Mouse (Mus musculus): ENCODE measurements around the gene Uncx.

Gene Uncx

GRCm38 (mm10) chr5:139543650-139544270 lies 466 bp downstream of the Uncx start:
- DNase-seq, result peak; percentile 94 to 96

- DNase-seq, result peak; percentile 82 to 84
These were observed 1.2 kb downstream of the Uncx start for GRCm38 (mm10) chr5:139544271-139545135.

- peak; percentile 46 to 60 for DNase-seq
These were observed 1.9 kb downstream of the Uncx start for GRCm38 (mm10) chr5:139545221-139545620.

GRCm38 (mm10) chr5:139545673-139546335 lies 2.5 kb downstream of the Uncx start:
- peak; percentile 56 to 63 for DNase-seq

- peak in 1 of 2 experiments; percentile 71 for DNase-seq
These were observed 3.1 kb downstream of the Uncx start for GRCm38 (mm10) chr5:139546336-139546770.

GRCm38 (mm10) chr5:139546771-139547420 lies 3.6 kb downstream of the Uncx start:
- DNase-seq, result peak; percentile 63 to 80

- peak; percentile 60 to 75 for DNase-seq
These were observed 4.2 kb downstream of the Uncx start for GRCm38 (mm10) chr5:139547421-139547931.

GRCm38 (mm10) chr5:139553446-139554273 lies 10.4 kb downstream of the Uncx start:
- DNase-seq, result peak; percentile 52 to 56

GRCm38 (mm10) chr5:139554478-139555335 lies 11.4 kb downstream of the Uncx start:
- peak; percentile 38 to 43 for DNase-seq

- DNase-seq, result no peak
These were observed 12.3 kb downstream of the Uncx start for GRCm38 (mm10) chr5:139555476-139556115.

GRCm38 (mm10) chr5:139556116-139556678 lies 12.9 kb downstream of the Uncx start:
- DNase-seq, result no peak

- DNase-seq, result no peak
These were observed 13.8 kb downstream of the Uncx start for GRCm38 (mm10) chr5:139557079-139557478.

GRCm38 (mm10) chr5:139557531-139558467 lies 14.5 kb downstream of the Uncx start:
- DNase-seq, result peak; percentile 48 to 51

- DNase-seq, result peak; percentile 65 to 72
These were observed 15.1 kb downstream of the Uncx start for GRCm38 (mm10) chr5:139558468-139558804.

- peak; percentile 52 to 56 for DNase-seq
These were observed 15.8 kb downstream of the Uncx start for GRCm38 (mm10) chr5:139558917-139559660.

GRCm38 (mm10) chr5:139559782-139560181 lies 16.5 kb downstream of the Uncx start:
- no peak for DNase-seq

GRCm38 (mm10) chr5:139561363-139562001 lies 18.2 kb downstream of the Uncx start:
- DNase-seq, result peak; percentile 43 to 66

Measured in cerebellum, postnatal 14 days (tissue).